Mouse (Mus musculus): ENCODE measurements around the gene Kcnj6.

DNA sequence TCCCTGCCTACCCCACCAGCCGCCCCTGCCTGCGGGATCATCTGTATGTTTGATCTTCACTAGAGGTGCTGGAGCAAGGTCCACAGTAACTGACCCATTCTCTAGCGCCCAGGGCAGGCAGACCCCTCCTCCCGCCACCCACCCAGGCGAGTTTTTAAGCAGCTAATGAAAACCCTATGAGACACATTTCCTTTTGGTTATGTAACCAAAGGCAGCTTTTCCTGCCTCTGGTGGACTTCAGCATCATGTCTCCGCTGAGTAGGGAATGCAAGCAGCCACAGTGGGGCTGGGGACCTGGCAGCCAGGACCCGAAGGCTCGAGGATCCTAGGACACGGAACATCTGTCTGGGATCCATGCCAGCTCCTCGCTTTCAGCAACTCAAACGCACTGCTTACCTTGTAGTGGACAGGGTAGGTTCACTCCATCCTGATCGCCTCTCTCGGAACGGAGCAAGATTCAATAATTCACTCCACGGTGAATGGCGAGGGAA lies 665 bp downstream of the Kcnj6 start:
- TF ChIP-seq CTCF (IDR thresholded peaks at IDR 0.05; ENCODE audit: extremely low read depth, insufficient read length, insufficient replicate concordance, low read depth, low read length), result no peak
- TF ChIP-seq POLR2A (IDR thresholded peaks at IDR 0.05; ENCODE audit: low read depth, low read length), result no peak

Measured in small intestine, adult 2 months (tissue).